Mouse (Mus musculus): ENCODE data around the gene Gm9602. TPM values are rescaled to one million over a fixed set of nuclear protein-coding genes. Genes with fewer than 3 reads are reported as not detected.
"Not testable (repeated sequence)": the region's sequence is repeated elsewhere in the genome, so short reads cannot be mapped to it uniquely, and the experiment has no call there.

Gm9602 gene
- polyA plus RNA-seq (2015; fragmentation: Nextera tagmentation; extraction: Ambion mirVana) = not detected in 2 replicates

DNA sequence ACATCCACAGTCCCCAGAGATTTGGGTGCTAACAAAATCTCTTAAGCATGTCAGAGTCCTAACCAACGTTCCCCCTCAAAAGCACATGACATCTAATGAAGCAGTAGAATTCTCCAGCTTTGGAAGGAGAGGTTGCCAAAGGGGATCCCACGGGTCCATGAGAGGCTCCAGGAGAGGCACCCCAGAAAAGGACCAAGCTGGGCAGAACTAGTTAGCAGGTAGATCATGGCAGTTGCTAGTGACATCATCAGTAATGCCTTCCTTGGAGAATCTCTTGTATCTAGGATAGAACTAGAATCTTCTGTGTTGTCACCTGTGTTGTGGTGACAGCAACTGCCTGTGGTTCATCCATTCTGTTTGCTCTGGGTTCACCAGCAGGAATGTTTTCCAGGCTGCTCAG is at the start of gene Gm9602:
TSS of gene Gm9602 (plus strand) at position 301 of the 400 bp plus-strand sequence.
- not testable (repeated sequence) for DNase-seq (ENCODE audit: low spot score)

DNA sequence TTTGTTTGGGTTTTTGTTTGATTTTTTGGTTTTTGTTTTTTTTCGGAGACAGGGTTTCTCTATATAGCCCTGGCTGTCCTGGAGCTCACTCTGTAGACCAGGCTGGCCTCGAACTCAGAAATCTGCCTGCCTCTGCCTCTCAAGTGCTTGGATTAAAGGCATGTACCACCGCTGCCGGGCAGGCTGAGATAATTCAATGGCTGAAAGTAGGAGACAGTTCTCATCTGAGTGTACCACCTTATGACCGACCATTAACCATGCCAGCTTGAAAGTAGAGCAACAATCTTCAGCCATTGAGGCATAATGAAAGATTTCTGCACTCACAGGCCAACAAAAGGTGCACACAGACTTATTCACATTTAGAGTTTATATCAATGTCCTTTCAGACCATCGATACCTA is 30.3 kb downstream of the Gm9602 start:
- not testable (repeated sequence) for DNase-seq (ENCODE audit: low spot score)

GRCm38 (mm10) chr14:4821950-4822349 is 45.8 kb downstream of the Gm9602 start:
- not testable (repeated sequence) for DNase-seq (ENCODE audit: low spot score)

Other genes with a start within 250 kb of the Gm9602 start
- not detected in 2 replicates for gene Gm3047, start 220.9 kb upstream of the Gm9602 start, polyA plus RNA-seq (2015; fragmentation: Nextera tagmentation; extraction: Ambion mirVana)
- not detected in 2 replicates for gene Gm8159, start 144.0 kb upstream of the Gm9602 start, polyA plus RNA-seq (2015; fragmentation: Nextera tagmentation; extraction: Ambion mirVana)
- gene Gm3239, start 112.1 kb upstream of the Gm9602 start, polyA plus RNA-seq (2015; fragmentation: Nextera tagmentation; extraction: Ambion mirVana) = not detected in 2 replicates
- not detected in 2 replicates for gene Gm7876, start 67.1 kb upstream of the Gm9602 start, polyA plus RNA-seq (2015; fragmentation: Nextera tagmentation; extraction: Ambion mirVana)
- gene Gm3252, start 49.6 kb upstream of the Gm9602 start, polyA plus RNA-seq (2015; fragmentation: Nextera tagmentation; extraction: Ambion mirVana) = not detected in 2 replicates
- gene Gm3269, start 61.8 kb downstream of the Gm9602 start, polyA plus RNA-seq (2015; fragmentation: Nextera tagmentation; extraction: Ambion mirVana) = not detected in 2 replicates
- gene Gm3264, start 79.2 kb downstream of the Gm9602 start, polyA plus RNA-seq (2015; fragmentation: Nextera tagmentation; extraction: Ambion mirVana) = not detected in 2 replicates
- 0.09 and 0.14 TPM in 2 replicates for gene Gm3278, start 116.1 kb downstream of the Gm9602 start, polyA plus RNA-seq (2015; fragmentation: Nextera tagmentation; extraction: Ambion mirVana)
- gene Gm8297, start 207.6 kb downstream of the Gm9602 start, polyA plus RNA-seq (2015; fragmentation: Nextera tagmentation; extraction: Ambion mirVana) = 0.19 TPM in 1 of 2 replicates, not detected in the other
- not detected in 2 replicates for gene Gm3298, start 239.6 kb downstream of the Gm9602 start, polyA plus RNA-seq (2015; fragmentation: Nextera tagmentation; extraction: Ambion mirVana)